Mouse (Mus musculus) adrenal gland, postnatal 10 days (tissue): Measurements from ENCODE around the gene Napb. TPM values are rescaled to one million over a fixed set of nuclear protein-coding genes. Genes with fewer than 3 reads are reported as not detected.

ENCODE experiments used
- DNase-seq: peaks from one replicate; pipeline ENCODE4 v3.0.0; 2021; ENCODE audit warnings: mixed read lengths
- total RNA-seq, 2 experiments: library from RNA; stranded (reverse); gene quantifications; 2 replicates each; pipeline ENCODE4 v1.2.3; 2021

Gene Napb
- total RNA-seq, 2 experiments from 2014 or later, result 5.5 to 10.4 TPM

DNA sequence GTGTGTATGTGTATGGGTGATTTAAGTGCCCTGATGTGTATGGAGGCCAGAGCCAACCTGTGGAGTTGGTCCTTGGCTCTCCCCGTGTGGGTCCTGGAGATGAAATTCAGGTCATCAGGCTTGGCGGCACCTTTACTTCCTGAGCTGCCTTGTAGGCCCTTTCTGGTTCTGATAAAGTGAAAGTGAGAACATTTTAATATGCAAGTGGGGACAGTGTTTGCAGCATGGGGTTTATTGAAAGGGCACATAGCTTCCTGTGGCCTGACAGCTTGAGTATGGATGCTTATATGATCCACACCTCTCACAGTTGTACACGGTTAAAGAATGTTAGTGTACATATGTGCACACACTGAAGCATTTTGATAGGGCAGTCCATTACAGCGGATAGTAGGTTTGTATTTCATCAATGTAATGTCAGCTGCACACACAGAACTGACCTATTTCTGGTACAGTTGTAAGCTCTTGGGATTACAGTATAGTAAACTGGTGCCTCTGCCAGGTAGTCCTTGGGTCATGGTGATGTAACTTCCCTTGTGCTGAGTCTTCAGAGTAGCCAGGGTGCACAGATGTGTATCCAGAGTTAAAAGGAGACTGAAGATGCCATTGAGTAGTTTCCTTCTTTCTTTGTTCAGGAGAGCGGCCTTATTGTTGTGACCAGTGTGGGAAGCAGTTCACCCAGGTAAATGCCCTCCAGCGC, 42.7 kb downstream of the Napb start:
- peak; percentile 41 for DNase-seq

GRCm38 (mm10) chr2:148687971-148688370, 44.3 kb downstream of the Napb start:
- DNase-seq, result no peak

- DNase-seq, result no peak
Observed at GRCm38 (mm10) chr2:148686862-148687261, 45.4 kb downstream of the Napb start.

- no peak for DNase-seq
Observed at GRCm38 (mm10) chr2:148685709-148686108, 46.6 kb downstream of the Napb start.

GRCm38 (mm10) chr2:148684972-148685371, 47.3 kb downstream of the Napb start:
- no peak for DNase-seq

DNA sequence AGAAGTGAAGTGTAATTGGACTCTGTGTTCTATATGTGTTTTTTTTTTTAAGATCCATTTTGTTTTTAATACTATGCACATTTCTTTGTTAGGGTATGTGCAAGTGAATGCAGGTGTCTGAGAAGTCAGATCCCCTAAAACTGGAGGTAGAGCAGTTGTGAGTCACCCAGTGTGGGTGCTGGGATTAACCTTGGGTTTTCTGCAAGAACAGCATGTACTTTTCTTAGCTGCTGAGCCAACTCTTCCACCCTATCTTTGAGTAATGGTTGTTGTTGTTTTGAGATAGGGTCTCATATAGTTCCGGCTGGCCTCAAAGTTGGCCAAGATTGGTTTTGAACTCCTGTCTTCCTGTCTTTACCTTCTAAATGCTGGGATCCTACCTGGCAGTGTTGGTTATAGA, 49.2 kb downstream of the Napb start:
- no peak for DNase-seq

GRCm38 (mm10) chr2:148681461-148681891, 50.8 kb downstream of the Napb start:
- DNase-seq, result peak; percentile 74

GRCm38 (mm10) chr2:148680775-148681291, 51.4 kb downstream of the Napb start, which contains the start of gene Gzf1:
Gene Gzf1 (plus strand): TSS chr2:148681023.
- DNase-seq, result peak; percentile 100

DNA sequence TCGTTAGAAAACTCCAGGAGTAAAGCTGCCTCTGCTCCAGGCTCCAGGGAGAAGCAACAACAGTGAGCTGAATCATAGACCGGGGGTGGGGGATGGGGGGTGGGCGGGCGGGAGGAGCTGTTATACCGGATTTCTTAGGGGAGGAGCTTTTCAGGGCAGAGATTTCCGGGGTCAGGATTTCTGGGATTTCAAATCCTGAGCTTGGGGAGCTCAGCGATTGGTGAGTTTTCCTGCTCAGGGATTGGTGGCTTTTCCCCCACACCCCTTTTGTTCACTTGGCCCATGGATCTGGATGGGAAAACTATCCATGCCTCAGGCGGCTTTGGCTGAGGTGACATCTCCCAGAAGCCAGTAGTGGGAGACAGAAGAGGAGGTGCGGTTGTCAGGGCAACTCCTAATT, 52.9 kb downstream of the Napb start:
- peak; percentile 80 for DNase-seq

DNA sequence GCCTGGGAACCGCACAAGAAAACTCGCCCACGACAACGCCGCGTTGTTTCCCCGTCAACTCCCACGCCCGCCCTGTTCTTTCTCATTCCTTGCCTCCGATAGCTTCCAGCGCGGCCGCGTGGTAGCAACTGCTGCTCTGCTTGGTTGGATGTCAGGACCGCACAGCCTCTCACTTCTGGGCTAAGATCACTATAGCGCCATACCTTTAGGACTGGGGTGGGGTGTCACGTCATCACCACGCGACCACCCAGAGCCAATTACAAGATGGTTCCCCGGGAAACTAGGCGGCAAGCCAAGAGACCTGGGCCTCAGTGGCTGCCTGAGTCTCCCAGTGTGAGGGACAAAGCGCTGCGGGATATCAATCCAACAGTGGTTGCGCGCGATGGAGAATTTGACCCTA, 54.5 kb downstream of the Napb start:
- peak; percentile 83 for DNase-seq

GRCm38 (mm10) chr2:148672199-148673096, 59.8 kb downstream of the Napb start, which contains the start of gene Nxt1:
Gene Nxt1 (plus strand): TSS chr2:148672601.
- DNase-seq, result peak; percentile 100

DNA sequence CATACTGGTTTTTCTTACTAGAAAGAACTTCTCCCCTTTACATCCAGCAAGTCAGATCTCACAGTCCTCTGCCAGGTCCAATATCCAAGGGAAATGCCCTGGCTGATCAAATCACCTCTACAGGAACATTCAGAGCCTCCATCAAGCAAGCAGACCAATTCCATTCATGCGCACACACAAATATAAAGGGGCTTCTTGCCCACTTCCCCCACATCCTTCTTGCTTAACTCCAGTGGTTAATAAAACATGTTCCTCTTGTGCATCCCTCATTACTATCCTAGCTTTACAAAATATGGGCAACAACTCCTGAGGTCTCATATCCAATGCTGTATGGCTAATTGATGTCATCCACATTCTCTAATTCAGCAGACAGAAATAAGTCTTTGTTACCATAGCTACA, 68.8 kb downstream of the Napb start:
- no peak for DNase-seq

GRCm38 (mm10) chr2:148654961-148655360, 77.3 kb downstream of the Napb start:
- peak; percentile 77 for DNase-seq

DNA sequence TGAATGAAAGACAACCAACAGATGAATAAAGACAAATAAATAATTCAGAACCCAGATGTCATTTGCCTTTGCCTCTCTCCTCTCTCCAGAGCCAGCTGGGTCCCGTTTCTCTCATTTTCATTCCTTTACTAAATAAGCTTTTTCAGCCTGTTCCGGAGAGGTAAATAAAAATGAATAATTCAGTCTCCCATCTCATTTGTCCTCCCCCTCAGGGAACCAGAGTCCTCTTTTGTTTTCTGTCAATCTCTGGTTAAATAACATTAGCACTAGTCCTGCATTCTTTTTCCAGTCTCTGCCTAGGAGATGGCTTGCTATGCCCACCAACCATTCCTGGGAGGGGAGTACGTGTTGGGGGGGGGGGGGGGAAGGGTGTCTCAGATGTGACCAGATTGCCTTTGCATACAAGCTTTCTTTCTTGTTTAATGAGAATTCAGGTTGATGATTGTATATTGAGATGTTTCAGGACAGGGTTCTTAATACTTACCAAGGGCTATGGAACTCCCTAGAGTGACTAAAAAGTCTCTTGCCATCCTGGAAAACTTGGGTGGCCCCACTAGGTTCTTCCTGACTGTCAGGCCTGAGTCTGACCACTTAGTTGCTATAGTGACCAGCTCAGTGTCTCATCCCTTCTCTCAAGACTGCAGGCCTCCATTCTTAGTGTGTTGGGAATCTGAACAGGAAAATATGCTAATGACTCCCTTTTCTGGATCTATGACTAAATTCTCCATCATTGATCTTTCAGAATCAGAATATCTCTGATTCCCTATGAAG, 81.5 kb downstream of the Napb start:
- DNase-seq, result no peak

GRCm38 (mm10) chr2:148644421-148645000, 87.8 kb downstream of the Napb start:
- DNase-seq, result no peak

Other genes starting within 250 kb of the Napb start
- 10 to 100 TPM; 20.0 to 22.6 TPM for gene Nxt1, start 59.9 kb downstream of the Napb start, total RNA-seq
- gene Gzf1, start 51.4 kb downstream of the Napb start, total RNA-seq, result 10 to 100 TPM; 28.1 to 31.7 TPM
- not detected for gene Cstl1, start 17.9 kb upstream of the Napb start, total RNA-seq
- gene Cst11, start 39.0 kb upstream of the Napb start, total RNA-seq, result not detected
- gene 8030411F24Rik, start 49.5 kb upstream of the Napb start, total RNA-seq, result not detected
- not detected for gene Cst12, start 56.9 kb upstream of the Napb start, total RNA-seq
- gene Cst8, start 66.3 kb upstream of the Napb start, total RNA-seq, result 10 to 100 TPM; 60.9 to 87.0 TPM
- not detected for gene Cst13, start 87.6 kb upstream of the Napb start, total RNA-seq
- not detected for gene Cst9, start 102.7 kb upstream of the Napb start, total RNA-seq
- gene 9230104L09Rik, start 132.6 kb upstream of the Napb start, total RNA-seq, result 1 to 10 TPM; 1.4 to 1.7 TPM
- gene Cst3, start 143.2 kb upstream of the Napb start, total RNA-seq, result 100 to 1,000 TPM; 839 to 876 TPM